Mouse (Mus musculus) bone marrow macrophage, adult 2 months (primary cell): ENCODE results near the gene Ubxn1.

Experiments used
- CTCF ChIP-seq: IDR thresholded peaks from 2 replicates; pipeline ENCODE4 v1.5.1; 2012; ENCODE audit warnings: low read depth, mild to moderate bottlenecking, low read length, moderate library complexity
- POLR2A ChIP-seq: IDR thresholded peaks from 2 replicates; pipeline ENCODE4 v1.6.1; 2012; ENCODE audit warnings: mild to moderate bottlenecking, low read depth, low read length, borderline replicate concordance

DNA sequence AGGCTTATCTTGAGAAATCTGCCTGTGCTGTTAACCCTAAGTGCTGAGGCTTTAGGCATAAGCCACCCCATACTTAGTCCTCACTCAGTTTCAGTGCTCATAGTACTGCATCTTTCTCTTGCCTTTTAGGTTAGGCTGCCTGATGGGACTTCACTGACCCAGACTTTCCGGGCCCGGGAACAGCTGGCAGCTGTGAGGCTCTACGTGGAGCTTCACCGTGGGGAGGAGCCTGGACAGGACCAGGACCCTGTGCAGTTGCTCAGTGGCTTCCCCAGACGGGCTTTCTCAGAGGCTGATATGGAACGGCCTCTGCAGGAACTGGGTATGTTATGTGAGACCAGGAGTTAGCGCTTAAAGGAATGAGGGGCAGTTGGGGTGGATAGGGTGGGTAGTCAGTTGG, 3.7 kb downstream of the Ubxn1 start:
- TF ChIP-seq POLR2A = no peak
- TF ChIP-seq CTCF = no peak
